Mouse (Mus musculus) CD4-positive, CD25-positive, alpha-beta regulatory T cell, adult 4 months (primary cell): ENCODE data around the gene Gstp2. TPM values are rescaled to one million over a fixed set of nuclear protein-coding genes. Genes with fewer than 3 reads are reported as not detected.
"Not testable (repeated sequence)": the region's sequence is repeated elsewhere in the genome, so short reads cannot be mapped to it uniquely, and the experiment has no call there.

Experiments used
- ATAC-seq: one replicate; pipeline ENCODE4 v1.8.0; 2017
- polyA plus RNA-seq, 2 experiments: library from polyadenylated mRNA; unstranded; fragments of 100-300 nt; shearing (Covaris generic); gene quantifications; one replicate each; pipeline ENCODE4 v1.2.1; 2017

The Gstp2 gene
- polyA plus RNA-seq, 2 experiments from 2014 or later = 4.2 to 5.3 TPM

DNA sequence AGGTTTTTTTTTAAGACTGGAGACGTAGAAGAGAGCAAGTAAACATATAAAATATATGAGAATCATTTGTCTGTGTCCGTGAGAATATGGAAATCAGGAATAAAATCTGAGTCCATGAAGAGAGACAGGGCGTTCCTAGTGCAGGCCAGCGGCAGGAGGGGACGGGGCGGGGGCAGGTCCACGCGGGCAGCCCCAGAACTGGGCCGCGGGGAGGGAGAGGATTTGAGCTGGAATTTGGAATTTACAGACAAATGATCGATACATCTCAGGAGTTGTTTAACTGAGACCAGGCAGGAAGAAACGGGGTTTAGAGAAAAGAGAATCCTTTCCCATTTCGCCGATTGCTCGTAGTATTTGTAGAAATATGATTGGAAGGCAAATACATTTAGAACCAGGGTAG lies 24.5 kb upstream of the Gstp2 start:
- no peak for ATAC-seq

DNA sequence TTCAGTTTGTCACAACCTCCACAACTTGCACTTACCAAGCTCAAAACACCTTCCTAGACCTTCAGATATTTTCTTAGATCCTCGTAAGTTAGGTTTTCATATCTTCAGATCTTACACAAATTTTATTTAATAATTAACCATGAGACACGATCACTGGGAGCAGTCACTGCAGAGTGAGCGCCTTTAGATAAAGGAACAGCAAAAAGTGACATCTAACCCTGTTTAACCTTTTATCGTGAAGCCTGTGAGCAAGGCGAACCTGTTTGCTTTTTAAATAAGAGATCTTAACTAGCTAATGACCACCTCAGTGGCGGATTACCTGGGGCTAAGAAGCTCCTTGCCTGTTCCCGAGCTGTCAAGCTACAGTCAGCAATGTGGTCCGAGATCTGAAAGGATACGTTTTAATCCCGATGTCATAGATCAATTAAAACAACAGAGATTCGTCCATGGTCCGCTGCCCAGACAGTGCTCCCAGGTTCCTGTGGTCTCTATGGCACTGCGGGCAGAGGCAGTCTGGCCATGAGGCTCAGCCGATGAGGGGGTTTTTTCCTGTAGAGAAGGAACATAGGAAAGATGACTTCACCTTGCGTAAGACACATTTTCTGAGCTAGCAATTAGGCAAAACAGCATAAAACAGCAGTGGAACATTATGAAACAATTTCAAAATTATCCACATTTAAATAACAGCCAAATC lies 23.0 kb upstream of the Gstp2 start:
- no peak for ATAC-seq

DNA sequence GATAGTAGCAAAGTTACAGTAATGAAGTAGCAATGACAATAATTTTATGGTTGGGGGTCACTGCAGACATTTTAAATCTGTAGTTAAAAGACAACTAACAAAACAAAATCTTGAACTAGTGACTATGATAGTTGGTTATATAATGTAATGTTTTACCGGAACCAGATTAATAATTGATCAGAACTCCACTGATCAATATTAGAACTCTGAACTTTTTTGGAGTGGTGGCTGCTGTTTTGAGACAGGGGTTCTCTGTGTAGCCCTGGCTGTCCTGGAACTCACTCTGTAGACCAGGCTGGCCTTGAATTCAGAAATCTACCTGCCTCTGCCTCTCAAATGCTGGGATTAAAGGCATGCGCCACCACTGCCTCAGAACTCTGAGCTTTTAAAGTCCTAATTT lies 22.4 kb upstream of the Gstp2 start:
- not testable (repeated sequence) for ATAC-seq

DNA sequence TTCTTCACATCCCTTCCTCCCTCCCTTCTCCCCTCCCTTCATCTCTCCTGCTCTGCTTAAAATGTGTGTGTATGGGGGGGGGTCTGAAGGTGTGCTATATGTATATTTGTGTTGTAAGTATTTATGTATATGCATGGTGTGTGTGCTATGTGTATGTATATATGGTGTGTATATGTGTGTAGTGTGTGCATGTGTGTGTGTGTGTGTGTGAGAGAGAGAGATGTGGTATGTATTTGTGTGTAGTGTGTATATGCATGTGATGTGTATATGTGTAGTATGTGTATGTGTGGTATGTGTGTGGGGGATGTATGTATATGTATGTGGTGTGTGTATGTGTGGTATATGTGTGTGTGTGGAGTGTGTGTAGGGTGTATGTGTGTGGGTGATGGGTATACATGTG lies 21.1 kb upstream of the Gstp2 start:
- ATAC-seq = peak; percentile 17

DNA sequence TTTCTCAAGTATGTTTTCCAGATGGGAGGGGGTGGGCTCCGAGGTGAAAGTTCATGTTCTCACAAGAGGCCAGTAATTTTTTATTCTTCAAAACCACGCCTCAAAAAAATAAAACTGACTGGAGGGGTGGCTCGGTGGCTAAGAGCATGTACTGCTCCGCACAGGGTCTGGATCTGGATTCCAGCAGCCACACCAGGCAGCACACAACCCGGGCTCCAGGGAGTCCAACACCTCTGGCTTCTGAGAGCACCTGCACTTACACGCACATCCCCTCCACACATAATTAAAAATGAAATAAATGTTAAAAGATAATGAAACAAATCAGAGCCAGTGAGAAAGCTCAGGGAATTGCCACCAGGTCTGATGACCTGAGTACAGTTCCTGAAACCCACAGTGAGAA lies 20.5 kb upstream of the Gstp2 start:
- peak; percentile 82 for ATAC-seq

DNA sequence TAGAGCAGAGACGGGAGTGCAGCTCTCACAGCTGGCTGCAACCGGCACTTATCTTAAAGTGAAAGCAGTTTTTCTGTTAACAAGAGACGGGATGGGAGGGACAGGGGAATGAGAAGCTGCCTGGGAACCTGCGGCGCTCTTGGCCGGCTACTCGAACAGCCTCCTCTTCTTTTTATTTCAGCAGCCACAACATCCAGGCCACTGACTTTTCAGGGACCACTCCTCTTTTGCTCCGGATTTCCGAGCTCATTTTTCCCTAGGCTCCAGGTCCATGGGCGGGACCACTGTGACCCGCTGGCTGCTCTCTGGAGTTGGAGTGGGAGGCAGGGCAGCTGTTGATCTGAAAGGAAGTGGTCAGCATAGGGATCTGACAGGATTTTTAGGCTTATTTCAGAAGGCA lies 18.7 kb upstream of the Gstp2 start:
- not testable (repeated sequence) for ATAC-seq

DNA sequence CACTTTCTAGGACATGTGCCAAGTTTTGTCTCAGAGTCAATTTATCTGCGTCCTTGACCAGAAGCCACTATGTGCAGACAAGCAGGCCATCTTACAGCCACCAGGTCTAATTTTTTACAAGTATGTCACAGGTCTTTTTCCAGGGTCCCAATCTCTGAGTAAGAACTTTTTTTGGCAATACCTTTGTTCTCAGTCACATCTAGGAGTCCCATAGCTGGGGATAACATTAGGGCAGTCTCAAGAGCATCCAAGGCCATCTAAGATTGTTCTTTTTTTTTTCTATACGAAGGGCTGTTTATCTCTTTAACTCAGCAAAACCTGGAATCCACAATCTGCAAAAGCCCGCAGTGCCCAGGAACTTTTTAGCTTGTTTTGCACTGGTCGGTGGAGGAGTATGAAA lies 17.5 kb upstream of the Gstp2 start:
- ATAC-seq = not testable (repeated sequence)

DNA sequence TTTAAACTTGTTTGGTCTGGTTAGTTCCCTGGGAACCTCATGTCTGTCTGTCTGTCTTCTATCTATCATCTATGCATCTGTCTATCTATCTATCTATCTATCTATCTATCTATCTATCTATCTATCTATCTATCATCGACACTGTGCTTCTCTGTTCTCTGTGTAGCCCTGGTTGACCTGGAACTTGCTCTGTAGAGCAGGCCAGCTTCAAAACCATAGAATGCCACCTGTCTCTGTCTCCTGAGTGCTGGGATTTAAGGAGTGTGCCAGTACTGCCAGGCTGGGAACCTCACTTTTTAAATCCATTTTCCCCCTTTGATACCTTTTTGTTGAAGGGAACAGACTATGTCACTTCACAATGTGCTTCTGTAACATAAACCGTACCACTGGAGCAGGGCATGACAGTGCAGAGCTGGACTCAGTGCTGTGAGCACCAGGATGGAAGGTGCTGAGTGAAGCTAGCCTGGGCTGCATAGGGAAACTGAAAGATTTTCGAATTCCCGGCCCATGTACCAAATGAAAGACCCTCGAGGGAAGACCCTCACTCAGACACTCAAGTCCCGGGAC lies 15.2 kb upstream of the Gstp2 start:
- ATAC-seq = no peak

DNA sequence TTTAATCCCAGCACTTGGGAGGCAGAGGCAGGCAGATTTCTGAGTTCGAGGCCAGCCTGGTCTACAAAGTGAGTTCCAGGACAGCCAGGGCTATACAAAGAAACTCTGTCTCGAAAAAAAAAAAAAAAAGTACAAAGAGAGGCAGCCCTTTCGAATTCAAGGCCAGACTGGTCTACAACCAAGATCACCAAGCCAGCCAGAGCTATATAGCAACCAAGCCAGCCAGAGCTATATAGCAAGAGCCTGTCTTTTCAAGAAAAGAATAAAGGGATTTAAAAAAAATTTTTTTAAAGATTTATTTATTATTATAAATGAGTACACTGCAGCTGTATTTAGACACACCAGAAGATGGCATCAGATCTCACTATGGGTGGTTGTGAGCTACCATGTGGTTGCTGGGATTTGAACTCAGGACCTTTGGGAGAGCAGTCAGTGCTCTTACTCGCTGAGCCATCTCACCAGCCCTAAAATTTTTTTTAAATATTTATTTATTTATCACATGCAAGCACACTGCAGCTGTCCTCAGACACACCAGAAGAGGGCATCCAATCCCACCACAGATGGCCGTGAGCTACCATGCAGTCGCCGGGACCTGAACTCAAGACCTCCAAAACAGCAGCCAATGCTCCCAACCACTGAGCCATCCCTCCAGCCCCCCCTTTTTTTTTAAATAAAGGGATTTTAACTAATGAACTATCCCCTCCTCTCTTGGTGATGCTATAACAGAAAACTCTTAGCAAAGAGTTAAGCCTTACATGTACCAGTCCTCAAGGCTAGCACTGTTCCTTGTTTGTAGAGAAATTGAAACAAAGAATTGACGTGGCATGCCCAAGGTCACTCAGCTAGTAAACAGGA lies 14.4 kb upstream of the Gstp2 start:
- ATAC-seq = peak; percentile 3

DNA sequence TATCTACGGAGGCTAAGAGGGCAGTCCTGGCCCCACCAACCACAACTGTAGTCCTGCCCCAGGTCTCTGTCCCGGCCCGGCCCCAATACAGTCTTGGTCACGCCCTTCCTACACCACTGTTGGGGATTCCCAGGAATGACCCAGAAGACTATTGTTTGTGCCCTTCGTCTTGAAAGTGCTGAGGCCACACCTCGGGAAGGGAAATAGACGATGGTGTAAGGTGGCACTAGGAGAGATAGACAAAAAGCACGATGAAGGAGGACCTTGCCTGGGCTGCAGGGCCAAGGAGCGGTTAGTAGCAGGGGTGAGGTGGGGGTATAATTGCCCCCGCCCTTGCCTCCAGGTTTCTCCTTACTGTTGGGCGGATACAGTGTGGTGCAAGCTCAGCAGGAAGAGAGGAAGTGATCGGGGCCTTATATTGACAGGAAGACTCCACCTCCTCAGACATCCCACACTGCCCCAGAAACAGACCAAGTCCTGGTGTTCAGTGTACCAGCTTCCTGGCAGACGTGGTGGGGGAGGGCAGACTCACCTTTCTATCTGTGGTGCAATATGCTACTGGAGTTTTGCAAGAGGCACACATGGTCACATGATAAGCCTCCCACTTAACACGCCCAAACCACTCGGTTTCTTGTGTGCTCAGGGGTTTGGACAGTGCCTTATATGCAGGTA lies 13.4 kb upstream of the Gstp2 start, which contains the start of gene Gstp3:
Gene Gstp3 (minus strand): TSS at position 501 of the 672 bp plus-strand sequence.
- peak; percentile 87 for ATAC-seq

DNA sequence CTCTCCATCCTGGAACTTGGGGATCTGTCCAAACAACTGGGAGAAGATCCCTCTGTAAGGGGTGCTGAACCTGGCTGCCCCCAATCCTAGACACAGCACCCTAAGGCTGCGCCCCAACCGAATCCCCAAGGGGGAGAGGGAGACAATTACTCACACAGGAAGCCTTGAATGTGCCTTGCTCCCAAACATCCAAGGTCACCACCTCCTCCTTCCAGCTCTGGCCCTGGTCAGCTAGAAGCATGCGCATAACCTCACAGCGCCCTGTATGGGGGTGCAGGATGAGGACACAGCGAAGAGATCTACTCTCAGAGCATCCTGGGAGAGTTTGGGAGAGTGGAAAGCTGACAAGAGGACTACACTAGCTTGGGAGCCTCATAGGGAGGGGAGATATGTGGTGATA lies 12.8 kb upstream of the Gstp2 start:
- ATAC-seq = no peak

DNA sequence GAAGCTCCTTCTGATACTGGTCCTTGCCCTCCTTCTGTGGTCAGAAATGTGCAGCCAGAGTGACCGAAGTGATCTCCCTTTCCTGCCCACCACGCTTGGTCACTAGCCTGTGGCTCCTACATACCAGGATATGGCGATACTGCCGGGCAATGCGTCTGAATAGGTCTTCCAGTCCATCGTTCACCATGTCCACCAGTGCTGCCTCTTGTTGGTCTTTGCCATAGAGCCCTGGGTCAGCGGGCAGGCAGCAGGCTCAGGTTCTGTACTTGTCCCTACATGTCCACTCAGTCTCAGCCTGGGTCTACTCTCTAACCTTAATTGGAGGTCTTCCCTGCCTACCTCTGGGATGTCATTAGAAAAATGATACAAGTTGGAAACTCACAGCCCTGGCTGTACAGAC lies 12.1 kb upstream of the Gstp2 start:
- ATAC-seq = no peak

DNA sequence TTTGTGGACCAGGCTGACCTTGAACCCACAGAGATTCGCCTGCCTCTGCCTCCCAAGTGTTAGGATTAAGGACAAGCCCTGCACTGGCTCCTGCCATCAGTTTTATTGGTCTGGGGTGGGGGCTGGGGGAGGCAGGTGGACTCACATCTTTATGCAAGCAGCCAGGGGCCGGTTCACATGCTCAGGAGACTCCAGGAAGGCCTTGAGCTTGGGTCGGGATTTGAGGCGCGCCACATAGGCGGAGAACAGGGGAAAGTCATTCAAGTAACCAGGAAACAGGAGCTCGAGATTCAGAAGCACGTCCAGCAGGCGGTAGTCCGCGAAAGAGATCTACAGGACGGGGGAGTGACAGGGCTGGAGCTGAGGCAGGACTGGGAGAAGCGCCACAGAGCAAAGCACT lies 11.6 kb upstream of the Gstp2 start:
- no peak for ATAC-seq

DNA sequence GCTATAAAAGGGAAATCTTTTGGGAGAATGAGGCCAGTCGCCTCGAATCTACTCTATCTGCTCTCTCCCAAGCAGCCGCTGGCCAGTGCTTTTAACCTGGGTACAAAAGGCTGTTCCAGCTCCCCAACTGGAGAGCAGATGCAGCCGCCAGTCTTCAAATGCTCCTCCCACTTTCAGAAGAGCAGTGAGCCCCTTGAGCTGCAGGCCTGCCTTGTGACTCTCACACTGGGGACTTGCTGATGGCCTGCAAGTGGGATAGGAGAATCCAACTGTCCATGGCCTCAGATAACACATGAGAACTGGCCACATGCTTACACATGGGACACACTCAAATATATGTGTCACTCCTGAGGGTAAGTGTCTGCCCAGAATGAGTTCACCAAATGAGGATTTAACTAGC lies 10.9 kb upstream of the Gstp2 start:
- no peak for ATAC-seq

DNA sequence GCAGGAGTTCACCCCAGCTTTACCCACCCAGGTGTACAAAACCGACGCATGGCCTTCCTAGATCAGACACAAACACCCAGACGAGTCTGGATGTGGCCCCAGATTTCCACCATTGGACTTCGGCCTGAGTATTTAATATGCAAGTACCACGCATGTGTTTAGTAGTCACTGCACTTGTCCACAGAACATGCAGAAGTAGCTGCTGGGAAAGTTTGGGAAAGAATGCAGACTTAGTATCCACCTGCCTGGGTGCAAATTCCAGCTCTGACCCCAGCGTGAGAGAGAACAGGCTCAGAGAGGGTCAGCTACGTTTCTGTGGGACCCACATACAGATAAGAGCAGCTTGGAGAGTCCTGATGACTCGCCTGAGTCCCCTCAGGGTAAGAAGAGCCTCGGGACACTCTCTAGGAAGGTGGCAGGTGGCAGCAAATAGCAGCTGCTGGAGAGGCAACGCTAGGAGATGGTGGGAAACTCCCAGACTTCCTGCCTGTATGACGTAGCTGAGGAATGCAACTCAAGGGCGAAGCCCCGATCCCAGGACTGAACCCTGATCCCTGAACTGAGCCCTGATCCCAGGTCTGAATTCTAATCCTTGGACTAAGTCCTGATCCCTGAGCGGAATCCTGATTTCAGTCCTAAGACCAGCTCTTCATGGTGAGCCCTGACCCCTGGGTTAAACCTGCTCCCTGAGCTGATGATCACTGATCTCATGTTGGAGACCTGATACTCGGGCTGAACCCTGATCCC lies 10.3 kb upstream of the Gstp2 start:
- ATAC-seq = no peak

DNA sequence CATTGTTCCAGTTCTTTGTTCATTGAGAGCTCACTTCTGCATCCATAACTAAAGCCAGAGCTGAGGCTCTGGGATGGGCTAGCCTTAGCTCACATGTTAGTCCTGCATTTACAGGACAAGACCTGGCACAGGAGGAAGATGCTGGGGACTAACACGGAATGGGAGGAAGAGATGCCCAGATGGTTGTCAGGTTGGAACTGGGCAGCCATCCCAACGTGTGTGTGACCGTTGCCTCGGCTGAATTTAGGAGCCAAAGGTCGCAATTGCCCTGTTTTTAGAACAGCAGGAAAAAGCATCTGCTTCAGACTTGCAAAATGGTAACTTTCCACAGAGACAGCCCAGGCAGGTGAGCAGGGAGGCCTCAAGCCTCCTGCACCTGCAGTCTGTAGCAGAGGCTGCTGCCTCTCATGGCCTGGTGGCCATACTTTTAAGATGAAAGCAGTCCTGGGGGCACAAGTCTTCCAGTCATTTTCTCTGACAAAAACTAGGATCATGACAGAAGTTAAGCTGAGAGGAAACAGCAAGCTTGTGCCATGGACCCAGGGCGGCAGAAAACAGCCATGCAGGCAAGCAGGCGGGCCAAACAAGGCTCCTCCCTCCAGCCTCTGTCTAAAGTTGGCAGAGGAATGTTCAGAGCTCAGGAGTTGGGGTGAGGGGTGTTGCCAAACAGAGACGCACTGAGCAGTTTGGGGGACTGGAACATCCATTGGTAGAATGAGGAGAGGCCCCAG lies 9.6 kb upstream of the Gstp2 start:
- ATAC-seq = no peak

DNA sequence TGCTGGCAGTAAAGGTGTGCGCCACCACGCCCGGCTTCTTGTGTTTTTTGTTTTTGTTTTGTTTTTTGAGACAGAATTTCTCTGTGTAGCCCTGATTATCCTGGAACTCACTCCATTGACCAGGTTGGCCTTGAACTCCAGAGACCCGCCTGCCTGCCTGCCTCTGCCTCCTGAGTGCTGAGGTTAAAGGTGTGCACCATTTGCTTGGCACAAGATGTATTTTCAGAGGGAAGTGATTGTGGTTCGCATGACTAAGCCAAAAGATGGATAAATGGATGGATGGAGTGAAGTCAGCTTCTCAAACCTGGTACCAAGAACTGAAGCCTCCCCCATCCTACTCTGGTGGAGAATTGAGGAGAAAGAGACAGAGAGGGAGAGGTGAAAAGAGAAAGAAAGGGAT lies 8.8 kb upstream of the Gstp2 start:
- ATAC-seq = no peak

DNA sequence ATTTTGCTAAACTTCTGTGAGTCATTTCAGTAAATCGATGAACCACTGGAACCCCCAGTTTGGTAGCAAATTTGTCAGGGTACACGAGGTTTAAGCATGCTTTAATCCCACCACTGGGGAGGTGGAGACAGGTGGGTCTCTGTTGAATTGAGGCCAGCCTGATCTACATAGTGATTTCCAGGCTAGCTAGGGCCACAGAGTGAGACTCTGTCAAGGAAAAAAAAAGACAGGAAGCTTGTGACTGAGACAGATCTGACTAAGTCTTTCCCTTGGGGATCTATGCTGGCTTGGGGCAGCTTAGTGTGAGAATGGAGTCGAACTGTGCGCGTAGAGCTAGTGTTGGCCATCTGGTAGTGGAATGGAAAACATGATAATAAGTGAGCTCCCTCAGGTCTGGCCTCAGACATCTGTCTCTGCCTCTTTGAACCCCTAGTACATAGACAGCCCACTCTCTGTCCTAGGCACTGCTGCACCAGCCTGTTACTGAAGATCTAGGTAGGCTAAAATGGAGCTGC lies 6.8 kb upstream of the Gstp2 start:
- peak; percentile 60 for ATAC-seq

DNA sequence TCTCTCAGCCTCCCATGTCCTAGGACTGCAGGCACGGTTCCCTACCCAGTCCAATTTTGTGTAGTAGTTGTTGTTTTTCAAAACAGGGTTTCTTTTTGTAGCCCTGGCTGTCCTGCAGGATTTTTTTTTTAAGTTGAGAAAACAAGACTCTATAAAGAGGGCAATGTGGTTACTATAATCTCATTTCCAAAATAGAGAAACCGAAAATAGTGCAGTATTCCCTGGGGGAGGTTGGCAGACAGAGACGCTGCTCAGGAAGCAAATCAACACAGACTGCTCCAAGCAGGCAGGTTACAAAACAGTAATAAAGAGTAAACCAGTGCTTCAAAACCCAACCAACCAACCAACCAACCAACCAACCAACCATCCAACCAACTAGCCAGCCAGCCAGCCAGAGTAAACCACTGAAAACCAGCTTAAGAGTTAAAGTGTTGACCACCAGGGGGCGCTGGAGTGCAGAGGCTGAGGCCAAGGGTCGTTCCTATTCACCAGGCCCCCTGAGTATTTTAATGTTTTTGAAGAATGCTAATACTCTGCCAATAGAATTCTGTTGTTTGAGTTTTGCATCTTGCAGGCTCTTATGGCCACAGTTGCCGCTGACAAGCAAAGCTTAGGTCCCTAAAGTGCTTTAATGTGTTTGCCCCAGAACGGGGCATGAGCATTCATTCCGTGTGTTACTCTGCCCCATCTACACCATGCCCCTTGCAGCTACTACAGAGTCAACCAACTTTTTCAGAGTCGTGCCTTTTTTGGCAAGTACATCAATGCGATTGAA lies 6.1 kb upstream of the Gstp2 start:
- ATAC-seq = peak; percentile 74

DNA sequence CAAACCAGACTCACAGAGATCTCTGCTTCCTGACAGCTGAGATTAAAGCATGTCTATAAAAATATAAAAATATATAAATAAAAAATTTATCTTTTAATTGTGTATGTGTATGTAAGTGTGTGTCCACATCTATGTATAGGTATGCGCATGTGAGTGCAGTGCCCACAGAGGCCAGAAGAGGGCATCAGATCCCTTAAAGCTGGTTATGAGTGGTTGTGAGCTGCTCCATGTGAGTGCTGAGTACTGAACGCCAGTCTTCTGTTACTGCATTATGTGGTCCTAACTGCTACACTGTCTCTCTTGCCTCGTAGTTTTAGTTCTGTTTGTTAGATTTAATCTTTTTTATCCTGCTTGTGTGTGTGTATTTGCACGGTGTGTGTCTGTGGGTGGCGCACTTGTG lies 5.2 kb upstream of the Gstp2 start:
- ATAC-seq = no peak

DNA sequence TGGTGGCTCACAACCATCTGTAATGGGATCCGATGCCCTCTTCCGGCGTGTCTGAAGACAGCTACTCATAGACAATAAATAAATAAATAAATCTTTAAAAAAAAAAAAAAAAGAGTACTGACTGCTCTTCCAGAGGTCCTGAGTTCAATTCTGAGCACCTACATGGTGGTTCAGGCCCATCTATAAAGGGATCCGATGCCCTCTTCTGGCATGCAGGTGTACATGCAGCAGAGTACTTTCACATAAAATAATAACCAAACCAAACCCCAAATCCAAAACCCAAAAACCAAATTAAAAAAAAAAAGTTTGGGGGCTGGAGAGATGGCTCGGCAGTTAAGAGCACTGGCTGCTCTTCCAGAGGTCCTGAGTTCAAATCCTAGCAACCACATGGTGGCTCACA lies 3.2 kb upstream of the Gstp2 start:
- not testable (repeated sequence) for ATAC-seq
